Mouse (Mus musculus) liver, embryonic 15.5 days (tissue): Measurements from ENCODE around the gene Crybg3. TPM values are rescaled to one million over a fixed set of nuclear protein-coding genes. Genes with fewer than 3 reads are reported as not detected.

ENCODE experiments used
- ATAC-seq: fragments of 200-750 bp; cut with Nextera tagmentation; 2 replicates; pipeline ENCODE4 v1.8.0; 2017; ENCODE audit warnings: moderate number of reproducible peaks, mild to moderate bottlenecking, moderate library complexity; ENCODE audit not compliant: insufficient read depth
- H3K27ac ChIP-seq: fragments of 300-500 bp; sonication (generic); replicated peaks from 2 replicates; pipeline ENCODE4 v1.5.1; 2015; ENCODE audit warnings: mild to moderate bottlenecking, inconsistent platforms
- H3K27me3 ChIP-seq: fragments of 300-500 bp; sonication (generic); 2 replicates; pipeline ENCODE4 v1.6.1; 2015; ENCODE audit warnings: mild to moderate bottlenecking, inconsistent platforms
- H3K36me3 ChIP-seq: fragments of 300-500 bp; sonication (generic); replicated peaks from 2 replicates; pipeline ENCODE4 v1.6.1; 2015; ENCODE audit warnings: moderate library complexity, mild to moderate bottlenecking, inconsistent platforms
- H3K4me1 ChIP-seq: fragments of 300-500 bp; sonication (generic); replicated peaks from 2 replicates; pipeline ENCODE4 v1.6.1; 2015; ENCODE audit warnings: inconsistent platforms
- H3K4me2 ChIP-seq: fragments of 300-500 bp; sonication (generic); 2 replicates; pipeline ENCODE4 v1.6.1; 2015; ENCODE audit warnings: moderate library complexity, mild to moderate bottlenecking, inconsistent platforms
- H3K4me3 ChIP-seq: fragments of 300-500 bp; sonication (generic); replicated peaks from 2 replicates; pipeline ENCODE4 v1.5.1; 2015; ENCODE audit warnings: mild to moderate bottlenecking, inconsistent platforms
- H3K9ac ChIP-seq: fragments of 300-500 bp; sonication (generic); 2 replicates; pipeline ENCODE4 v1.6.1; 2015; ENCODE audit warnings: moderate library complexity, mild to moderate bottlenecking, inconsistent platforms
- H3K9me3 ChIP-seq: fragments of 300-500 bp; sonication (generic); replicated peaks from 2 replicates; pipeline ENCODE4 v1.6.1; 2016; ENCODE audit warnings: inconsistent platforms
- WGBS: fragments of 180-500 bp; shearing (Covaris S2); methylation state at CpG from one replicate; pipeline ENCODE4 v1.1.7; 2015; ENCODE audit warnings: mixed read lengths; ENCODE audit not compliant: insufficient replicate concordance; 5-methylcytosine and 5-hydroxymethylcytosine counted together
- polyA plus RNA-seq: library from polyadenylated mRNA; unstranded; fragments of >200 nt; fragmentation: Nextera tagmentation; extraction: Ambion mirVana; gene quantifications from 2 replicates; pipeline ENCODE4 v1.2.1, GENCODE M21; 2015

Gene Crybg3
- polyA plus RNA-seq, 1 experiment from 2014 or later: 0.81 TPM

GRCm38 (mm10) chr16:59599411-59600265 is 1.1 kb downstream of the Crybg3 start:
- Histone ChIP-seq H3K4me1 (no peaks in the 10 kb centered on the region), H3K9ac (no peak overlapping the region), H3K9me3 (no peaks in the 10 kb centered on the region), H3K36me3 (no peaks in the 10 kb centered on the region), H3K27me3 (peaks cover 30% of the 10 kb centered on the region), H3K4me3 (peak overlapping the region; percentile 60), H3K27ac (no peak overlapping the region), H3K4me2 (peak overlapping the region; percentile 73)
- 42% methylated on average over 17 of the region's 17 CpGs for WGBS
- ATAC-seq: no peak

GRCm38 (mm10) chr16:59598997-59599396 is 1.8 kb downstream of the Crybg3 start:
- no peak overlapping the region for H3K4me2 ChIP-seq
- no peak overlapping the region for H3K9ac ChIP-seq

GRCm38 (mm10) chr16:59597256-59597655 is 3.5 kb downstream of the Crybg3 start:
- Histone ChIP-seq H3K4me1 (no peaks in the 10 kb centered on the region), H3K4me2 (no peak overlapping the region), H3K9me3 (no peaks in the 10 kb centered on the region), H3K9ac (no peak overlapping the region), H3K27ac (no peak overlapping the region), H3K36me3 (no peaks in the 10 kb centered on the region), H3K27me3 (peaks cover 30% of the 10 kb centered on the region), H3K4me3 (no peak overlapping the region)
- ATAC-seq: no peak
- WGBS: 74% methylated on average over 6 of the region's 6 CpGs

More at GRCm38 (mm10) chr16:59598997-59599396, 1.8 kb downstream of the Crybg3 start:
- Histone ChIP-seq H3K27ac (no peak overlapping the region), H3K9me3 (no peaks in the 10 kb centered on the region), H3K27me3 (peaks cover 30% of the 10 kb centered on the region), H3K4me1 (no peaks in the 10 kb centered on the region), H3K36me3 (no peaks in the 10 kb centered on the region), H3K4me3 (no peak overlapping the region)
- ATAC-seq: no peak
- 49% methylated on average over 4 of the region's 4 CpGs for WGBS

GRCm38 (mm10) chr16:59594714-59595113 is 6.1 kb downstream of the Crybg3 start:
- Histone ChIP-seq H3K27ac (no peak overlapping the region), H3K9me3 (no peaks in the 10 kb centered on the region), H3K4me3 (no peak overlapping the region), H3K4me1 (no peaks in the 10 kb centered on the region), H3K9ac (no peak overlapping the region), H3K27me3 (peaks cover 7% of the 10 kb centered on the region), H3K4me2 (no peak overlapping the region), H3K36me3 (no peaks in the 10 kb centered on the region)
- 63% methylated on average over 3 of the region's 3 CpGs for WGBS
- no peak for ATAC-seq

- Histone ChIP-seq H3K4me3 (no peak overlapping the region), H3K27me3 (no peaks in the 10 kb centered on the region), H3K36me3 (no peaks in the 10 kb centered on the region), H3K9ac (no peak overlapping the region), H3K9me3 (no peaks in the 10 kb centered on the region), H3K4me2 (no peak overlapping the region), H3K4me1 (no peaks in the 10 kb centered on the region), H3K27ac (no peak overlapping the region)
- WGBS: 58% methylated on average over 6 of the region's 6 CpGs
- ATAC-seq: no peak
Observed at GRCm38 (mm10) chr16:59590790-59591189, 10.0 kb downstream of the Crybg3 start.

- Histone ChIP-seq H3K4me3 (no peak overlapping the region), H3K27me3 (no peaks in the 10 kb centered on the region), H3K4me1 (no peaks in the 10 kb centered on the region), H3K4me2 (no peak overlapping the region), H3K27ac (no peak overlapping the region), H3K9ac (no peak overlapping the region), H3K9me3 (no peaks in the 10 kb centered on the region), H3K36me3 (no peaks in the 10 kb centered on the region)
- ATAC-seq: no peak
- 77% methylated on average over 13 of the region's 13 CpGs for WGBS
Observed at GRCm38 (mm10) chr16:59588351-59589025, 12.3 kb downstream of the Crybg3 start.

GRCm38 (mm10) chr16:59587816-59588215 is 13.0 kb downstream of the Crybg3 start:
- Histone ChIP-seq H3K27ac (no peak overlapping the region), H3K4me2 (no peak overlapping the region), H3K4me3 (no peak overlapping the region), H3K4me1 (no peaks in the 10 kb centered on the region), H3K9ac (no peak overlapping the region), H3K36me3 (no peaks in the 10 kb centered on the region), H3K27me3 (no peaks in the 10 kb centered on the region), H3K9me3 (no peaks in the 10 kb centered on the region)
- WGBS: 48% methylated on average over 10 of the region's 10 CpGs
- ATAC-seq: no peak

GRCm38 (mm10) chr16:59586911-59587310 is 13.9 kb downstream of the Crybg3 start:
- no peak overlapping the region for H3K9ac ChIP-seq
- H3K4me1 ChIP-seq: no peaks in the 10 kb centered on the region
- WGBS: 51% methylated on average over 8 of the region's 8 CpGs
- H3K27ac ChIP-seq: no peak overlapping the region
- no peaks in the 10 kb centered on the region for H3K27me3 ChIP-seq
- no peaks in the 10 kb centered on the region for H3K9me3 ChIP-seq
- no peaks in the 10 kb centered on the region for H3K36me3 ChIP-seq
- no peak overlapping the region for H3K4me3 ChIP-seq
- no peak overlapping the region for H3K4me2 ChIP-seq
- no peak for ATAC-seq

GRCm38 (mm10) chr16:59586276-59586675 is 14.5 kb downstream of the Crybg3 start:
- no peak overlapping the region for H3K4me2 ChIP-seq
- H3K27me3 ChIP-seq: no peaks in the 10 kb centered on the region
- no peaks in the 10 kb centered on the region for H3K4me1 ChIP-seq
- WGBS: 30% methylated on average over 6 of the region's 6 CpGs
- no peaks in the 10 kb centered on the region for H3K36me3 ChIP-seq
- no peak for ATAC-seq
- H3K9ac ChIP-seq: no peak overlapping the region
- H3K9me3 ChIP-seq: no peaks in the 10 kb centered on the region
- no peak overlapping the region for H3K4me3 ChIP-seq
- H3K27ac ChIP-seq: no peak overlapping the region

- no peak for ATAC-seq
- no peaks in the 10 kb centered on the region for H3K36me3 ChIP-seq
- 71% methylated on average over 4 of the region's 4 CpGs for WGBS
Observed at GRCm38 (mm10) chr16:59585706-59586244, 15.0 kb downstream of the Crybg3 start.

GRCm38 (mm10) chr16:59583515-59583914 is 17.3 kb downstream of the Crybg3 start:
- no peak overlapping the region for H3K9ac ChIP-seq
- no peaks in the 10 kb centered on the region for H3K36me3 ChIP-seq
- no peak overlapping the region for H3K4me3 ChIP-seq
- H3K27ac ChIP-seq: no peak overlapping the region
- H3K4me2 ChIP-seq: no peak overlapping the region
- whole genome bisulfite sequencing: 55% methylated on average over 5 of the region's 5 CpGs
- H3K4me1 ChIP-seq: no peaks in the 10 kb centered on the region
- no peaks in the 10 kb centered on the region for H3K9me3 ChIP-seq
- H3K27me3 ChIP-seq: no peaks in the 10 kb centered on the region
- no peak for ATAC-seq

More at GRCm38 (mm10) chr16:59585706-59586244, 15.0 kb downstream of the Crybg3 start:
- no peaks in the 10 kb centered on the region for H3K9me3 ChIP-seq
- no peak overlapping the region for H3K9ac ChIP-seq
- no peak overlapping the region for H3K4me3 ChIP-seq
- H3K27me3 ChIP-seq: no peaks in the 10 kb centered on the region
- no peak overlapping the region for H3K27ac ChIP-seq
- H3K4me2 ChIP-seq: no peak overlapping the region
- H3K4me1 ChIP-seq: no peaks in the 10 kb centered on the region
